Mouse (Mus musculus) E14TG2a.4 (cell line): ENCODE measurements around the gene Tdpoz2.

ENCODE experiments used
- CTCF ChIP-seq: conservative IDR thresholded peaks from 2 replicates; pipeline ENCODE4 v1.5.1; 2014; ENCODE audit warnings: low read length
- NANOG ChIP-seq: IDR thresholded peaks from 2 replicates; pipeline ENCODE4 v1.6.1; 2014; ENCODE audit warnings: borderline replicate concordance, low read length, mixed read lengths

GRCm38 (mm10) chr3:93652586-93652985, at the start of gene Tdpoz2:
- no peak for TF ChIP-seq CTCF
- TF ChIP-seq NANOG, result no peak
